13 mouse cellular contexts compared by ENCODE assay signal in genomic region chr15:77872996-77873395, GRCm38 (mm10).
"Had no signal": no experiment of that assay in that cellular context is flagged by ENCODE, and none has a peak within 500 bp of the region (broad histone marks: within the 10 kb centered on the region; RNA-seq: fewer than 3 reads in every experiment).

No protein-coding gene starts in this region.

- H3K36me3 ChIP-seq: limb, embryonic 10.5 days; limb, embryonic 13.5 days; liver, embryonic 12.5 days; liver, embryonic 15.5 days; lung, embryonic 15.5 days had no signal

- H3K9me3 ChIP-seq: limb, embryonic 10.5 days; limb, embryonic 13.5 days; liver, embryonic 12.5 days; liver, embryonic 15.5 days; lung, embryonic 15.5 days had no signal

- DNase-seq: layer of hippocampus, adult 9-11 months; midbrain, embryonic 14.5 days; right cerebral cortex, postnatal 4 days; spleen, adult 18-20 months; thymus, adult 18-20 months; thymus, postnatal 36 days had no signal

- H3K4me3 ChIP-seq: layer of hippocampus, adult 2 months; limb, embryonic 10.5 days; limb, embryonic 13.5 days; liver, embryonic 12.5 days; liver, embryonic 15.5 days; lung, embryonic 15.5 days had no signal

- H3K4me1 ChIP-seq: limb, embryonic 13.5 days had no signal

- H3K9ac ChIP-seq: limb, embryonic 13.5 days; liver, embryonic 12.5 days; liver, embryonic 15.5 days; lung, embryonic 15.5 days had no signal

- H3K27ac ChIP-seq: layer of hippocampus, adult 2 months; limb, embryonic 10.5 days; limb, embryonic 13.5 days; liver, embryonic 12.5 days; liver, embryonic 15.5 days; lung, embryonic 15.5 days had no signal

- H3K4me2 ChIP-seq: limb, embryonic 13.5 days; liver, embryonic 12.5 days; liver, embryonic 15.5 days; lung, embryonic 15.5 days; midbrain, embryonic 11.5 days had no signal

- ATAC-seq: liver, embryonic 12.5 days had no signal

- H3K27me3 ChIP-seq: limb, embryonic 13.5 days; liver, embryonic 12.5 days; liver, embryonic 15.5 days; lung, embryonic 15.5 days had no signal
